Mouse (Mus musculus): ENCODE measurements around the gene Btk. TPM values are rescaled to one million over a fixed set of nuclear protein-coding genes. Genes with fewer than 3 reads are reported as not detected.
"Not testable (repeated sequence)": the region's sequence is repeated elsewhere in the genome, so short reads cannot be mapped to it uniquely, and the experiment has no call there.

The Btk gene
- total RNA-seq, 1 experiment from 2014 or later = 2.1 TPM

DNA sequence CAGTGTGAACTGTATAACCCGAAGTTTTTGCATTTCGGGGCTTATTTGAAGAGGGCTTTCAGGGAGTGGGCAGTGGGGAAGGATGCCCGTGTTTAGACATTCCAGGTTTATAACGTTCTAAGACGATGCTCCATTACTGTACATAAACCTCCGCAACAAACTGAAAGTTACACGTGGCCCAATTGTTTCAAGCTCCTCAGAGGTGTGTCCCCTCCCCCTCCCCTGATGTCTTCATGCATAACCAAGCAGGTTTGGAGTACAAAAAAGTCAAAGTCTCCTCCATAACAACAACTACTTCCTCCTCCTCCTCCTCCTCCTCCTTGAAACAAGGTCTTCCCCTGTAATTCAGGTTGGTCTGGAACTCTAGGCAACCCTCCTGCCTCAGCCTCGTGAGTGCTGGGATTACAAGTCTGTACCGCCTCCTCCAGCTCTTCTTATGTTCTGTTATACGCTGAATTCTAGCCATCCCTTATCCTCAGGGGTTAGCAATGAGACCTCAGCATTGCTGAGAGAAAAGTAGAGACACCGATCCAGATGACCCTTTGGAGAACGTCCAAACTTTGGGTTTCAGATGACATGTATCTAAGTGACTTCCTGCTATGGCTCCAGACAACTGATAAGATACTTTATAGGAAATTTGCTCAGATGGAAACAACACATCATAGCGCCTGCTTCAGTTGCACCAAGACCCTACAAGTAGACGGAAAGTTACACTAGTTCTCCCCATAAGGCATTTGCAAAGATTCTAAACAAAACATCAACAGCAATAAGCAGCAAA, 2.7 kb downstream of the Btk start:
- DNase-seq = no peak

GRCm38 (mm10) chrX:134577896-134578295, 5.5 kb downstream of the Btk start:
- DNase-seq = no peak

DNA sequence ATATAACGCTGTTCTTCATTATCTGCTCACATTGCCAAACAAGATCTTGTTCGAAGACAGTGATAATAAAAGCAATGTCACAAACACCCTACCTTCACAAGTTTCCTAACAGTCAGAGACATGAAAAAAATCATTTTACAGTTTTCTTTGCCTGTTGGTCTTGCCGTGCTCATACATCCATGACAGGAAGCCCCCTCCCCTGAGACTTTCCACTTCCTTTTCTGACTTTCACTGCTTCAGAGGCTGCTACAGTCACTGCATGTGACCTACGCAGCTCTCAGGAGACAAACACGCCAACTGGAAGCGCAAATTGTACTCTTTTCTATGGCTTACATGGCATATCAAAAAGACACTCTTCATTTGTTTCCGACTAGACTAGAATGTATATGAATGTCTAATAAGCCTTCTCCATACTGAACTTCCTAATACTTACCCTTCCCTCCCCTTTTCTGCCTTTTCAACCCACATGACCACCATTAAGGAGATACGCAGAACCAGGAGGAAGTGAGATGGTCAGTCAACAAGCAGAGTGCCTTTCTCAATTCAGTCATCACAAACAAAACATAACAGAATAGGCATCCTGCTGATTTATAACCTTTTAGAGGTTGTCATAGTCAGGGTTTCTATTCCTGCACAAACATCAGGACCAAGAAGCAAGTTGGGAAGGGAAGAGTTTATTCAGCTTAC, 16.7 kb downstream of the Btk start:
- no peak for DNase-seq

DNA sequence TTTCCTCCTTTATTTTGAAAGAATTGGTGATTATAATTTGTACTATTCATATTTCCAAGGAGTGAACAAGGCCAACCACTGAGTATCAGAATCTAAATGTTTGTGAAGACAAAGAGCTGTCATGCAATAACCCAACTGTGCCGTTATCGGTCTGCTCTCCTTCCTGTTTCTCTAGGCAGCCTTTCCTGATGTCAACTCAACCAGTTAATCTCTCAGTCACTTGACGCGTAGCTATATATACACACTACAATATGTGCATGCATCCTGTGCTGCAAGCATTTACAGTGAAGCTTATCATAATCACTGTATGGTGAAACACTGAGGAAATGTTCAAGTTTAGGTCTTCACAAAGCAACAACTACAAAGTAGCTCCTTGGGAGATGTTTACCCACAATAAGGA, 19.0 kb downstream of the Btk start:
- DNase-seq = no peak

GRCm38 (mm10) chrX:134554425-134554824, 28.9 kb downstream of the Btk start:
- DNase-seq = no peak

GRCm38 (mm10) chrX:134553326-134553725, 30.0 kb downstream of the Btk start:
- no peak for DNase-seq

DNA sequence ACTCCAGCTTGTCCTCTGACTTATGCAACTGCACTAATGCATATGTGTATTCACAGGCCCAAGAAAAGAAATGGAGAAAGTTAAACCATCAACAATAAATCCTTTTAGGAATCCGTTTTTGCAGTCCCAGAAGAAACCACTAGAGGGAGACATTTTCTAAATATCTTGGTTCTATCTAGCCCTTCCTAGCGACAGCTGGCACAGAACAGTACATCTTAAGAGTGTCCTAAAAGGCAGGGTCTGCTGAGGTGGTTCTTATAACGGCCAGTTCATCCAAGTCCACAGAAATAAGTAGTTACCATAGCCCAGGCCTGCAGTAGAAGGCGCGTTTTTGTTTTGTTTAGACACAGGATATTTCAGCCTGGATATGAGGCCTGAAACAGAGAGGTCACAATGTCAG, 32.5 kb downstream of the Btk start:
- peak; percentile 20 for DNase-seq

DNA sequence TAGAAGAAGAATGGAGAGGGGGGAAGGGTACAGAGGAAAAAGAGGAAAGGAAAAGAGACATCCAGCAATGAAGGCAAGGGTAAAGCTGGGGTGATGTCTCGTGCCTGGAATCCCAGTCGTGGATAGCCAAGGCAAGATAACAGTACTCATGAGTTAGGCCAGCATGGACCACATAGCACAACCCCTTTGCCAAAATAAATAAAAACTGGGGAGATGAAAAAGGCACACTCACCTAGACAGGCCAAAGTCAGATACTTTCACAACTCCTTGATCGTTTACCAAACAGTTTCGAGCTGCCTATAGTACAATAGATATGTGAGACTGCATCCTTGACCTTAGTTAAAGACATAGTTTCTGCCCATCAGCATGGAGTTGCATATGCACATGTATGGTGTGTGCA, 36.0 kb downstream of the Btk start:
- DNase-seq = no peak

DNA sequence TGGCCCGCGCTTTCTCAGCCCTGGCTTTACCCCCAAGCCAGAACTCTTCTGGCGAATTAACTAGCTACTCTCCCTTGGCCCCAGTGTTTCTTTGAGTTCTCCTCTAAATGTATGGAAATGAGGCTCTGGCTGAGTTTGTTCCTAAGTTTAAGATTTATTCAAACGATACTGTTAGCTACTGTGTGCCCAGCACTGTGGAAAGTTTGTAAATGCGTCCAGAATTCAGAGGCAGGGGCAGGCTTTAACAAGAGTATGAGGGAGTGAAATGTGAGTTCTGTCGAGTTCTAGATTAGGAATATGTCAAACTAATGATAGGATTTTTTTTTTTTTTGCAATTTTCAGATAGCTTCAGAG, 41.4 kb downstream of the Btk start:
- no peak for DNase-seq

GRCm38 (mm10) chrX:134541145-134541954, 42.0 kb downstream of the Btk start, which contains the start of gene Timm8a1:
Gene Timm8a1 (minus strand): TSS chrX:134541865.
- DNase-seq = peak; percentile 73

- peak; percentile 8 for DNase-seq
Observed at GRCm38 (mm10) chrX:134540414-134541135, 42.8 kb downstream of the Btk start.

DNA sequence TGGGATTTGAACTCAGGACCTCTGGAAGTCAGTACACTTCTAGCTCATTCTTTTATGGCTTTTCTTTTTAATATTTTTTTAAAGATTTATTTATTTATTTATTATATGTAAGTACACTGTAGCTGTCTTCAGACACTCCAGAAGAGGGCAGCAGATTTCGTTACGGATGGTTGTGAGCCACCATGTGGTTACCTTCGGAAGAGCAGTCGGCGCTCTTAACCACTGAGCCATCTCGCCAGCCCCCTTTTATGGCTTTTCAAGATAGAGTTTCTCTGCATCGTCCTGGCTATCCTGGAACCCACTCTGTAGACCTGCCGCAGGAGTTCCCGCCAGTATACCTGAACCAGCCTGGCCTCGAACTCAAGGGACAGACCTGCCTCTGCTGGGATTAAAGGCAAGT, 43.6 kb downstream of the Btk start:
- not testable (repeated sequence) for DNase-seq

DNA sequence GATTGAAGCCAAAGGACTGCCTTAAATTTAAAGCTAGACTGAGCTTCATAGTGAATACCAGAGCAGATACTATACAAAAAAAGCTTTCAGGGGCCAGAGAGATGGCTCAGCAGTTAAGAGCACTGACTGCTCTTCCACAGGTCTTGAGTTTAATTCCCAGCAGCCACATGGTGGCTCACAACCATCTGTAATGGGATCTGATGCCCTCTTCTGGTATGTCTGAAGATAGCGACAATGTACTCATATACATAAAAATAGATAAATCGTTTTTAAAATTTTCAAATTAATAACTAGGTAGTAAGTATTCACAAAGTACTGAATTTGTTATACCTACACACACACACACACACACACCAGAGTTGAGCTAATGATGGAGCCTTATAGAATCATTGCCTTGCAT, 50.0 kb downstream of the Btk start:
- DNase-seq = no peak

- no peak for DNase-seq
Observed at GRCm38 (mm10) chrX:134525260-134525659, 58.1 kb downstream of the Btk start.

GRCm38 (mm10) chrX:134523772-134524171, 59.6 kb downstream of the Btk start:
- no peak for DNase-seq

DNA sequence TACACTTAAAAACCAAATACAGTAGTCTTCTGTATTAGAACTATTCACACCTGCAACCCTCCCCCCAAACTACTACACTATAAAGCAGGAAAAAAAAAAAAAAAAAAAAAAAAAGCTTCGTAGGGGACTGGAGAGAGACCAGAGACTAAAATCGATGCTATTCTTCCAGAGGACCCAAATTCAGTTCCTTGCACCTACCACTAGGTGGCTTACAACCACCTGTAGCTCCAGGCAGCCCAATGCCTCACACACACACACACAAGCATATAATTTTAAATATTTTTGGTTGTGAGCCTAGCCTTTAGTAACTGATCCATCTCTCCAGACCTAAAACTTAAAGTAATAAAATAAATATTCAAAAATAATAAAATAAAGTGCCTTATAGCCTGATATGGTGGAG, 73.9 kb downstream of the Btk start:
- no peak for DNase-seq

DNA sequence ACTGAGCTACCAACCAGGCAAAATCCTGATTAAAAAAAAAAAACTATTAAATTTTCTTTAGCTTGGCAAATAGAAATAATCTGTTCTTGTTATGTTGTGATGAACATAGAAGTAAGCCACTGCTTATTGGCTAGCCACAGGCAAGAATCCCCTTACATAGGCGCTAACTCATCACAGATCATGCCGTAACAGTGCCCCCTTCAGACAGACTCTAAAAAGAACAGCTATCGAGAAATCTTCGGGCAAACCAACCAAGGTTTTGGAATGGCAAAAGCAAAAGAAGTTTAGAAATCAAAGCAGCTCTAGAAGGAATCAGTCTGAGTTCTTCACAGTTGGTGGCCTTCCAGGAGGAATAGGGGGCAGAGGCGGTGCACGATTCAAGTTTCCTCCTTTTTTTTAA, 75.4 kb downstream of the Btk start:
- no peak for DNase-seq

- peak; percentile 61 for DNase-seq
Observed at GRCm38 (mm10) chrX:134500651-134501050, 82.7 kb downstream of the Btk start.

Measured in adrenal gland, postnatal 14 days (tissue).